Mouse (Mus musculus): Measurements from ENCODE around the gene Sox30. TPM values are rescaled to one million over a fixed set of nuclear protein-coding genes. Genes with fewer than 3 reads are reported as not detected.
A peak's percentile ranks its signal among the peaks of the same experiment; 100 is the strongest.

Sox30 gene
- polyA plus RNA-seq, 1 experiment from 2014 or later = 0.41 TPM

DNA sequence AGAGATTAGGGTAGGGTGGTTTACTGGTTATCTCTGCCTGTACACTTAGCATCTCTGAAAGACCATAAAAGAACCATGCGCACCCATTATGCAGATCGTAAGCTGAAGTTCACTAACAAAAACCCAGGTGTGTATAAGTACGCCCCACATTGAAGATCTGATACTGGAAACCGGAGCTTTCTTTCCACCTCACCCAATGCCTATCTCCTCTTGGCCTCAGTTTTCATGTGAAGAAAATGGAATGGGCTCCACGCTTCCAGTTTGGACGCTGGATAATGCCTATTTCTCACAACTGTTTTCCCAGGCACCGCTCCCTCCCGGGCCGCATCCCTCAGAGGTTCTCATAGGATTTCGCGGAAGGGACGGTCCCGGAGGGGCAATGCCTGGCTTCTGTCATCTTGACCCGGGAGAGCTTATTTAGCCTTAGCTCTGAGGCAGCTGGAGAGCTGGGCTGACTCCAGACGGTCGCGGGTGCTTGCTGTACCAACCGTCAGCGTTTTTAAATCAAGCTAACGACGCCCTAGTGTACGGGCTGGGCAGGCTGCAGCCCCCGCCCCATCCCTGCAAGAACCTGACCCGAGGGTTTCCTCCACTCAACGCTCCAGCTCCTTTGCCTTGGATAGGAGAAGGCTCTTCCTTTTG lies 76.8 kb downstream of the Sox30 start:
- H3K36me3 ChIP-seq = peaks cover 14% of the 10 kb centered on the region
- H3K4me1 ChIP-seq (replicated peaks) = peaks cover 28% of the 10 kb centered on the region
- peak overlapping the region; percentile 83 for H3K9ac ChIP-seq (replicated peaks)
- WGBS = 1% methylated on average over 25 of the region's 25 CpGs
- no peaks in the 10 kb centered on the region for H3K9me3 ChIP-seq
- no peaks in the 10 kb centered on the region for H3K27me3 ChIP-seq
- peak overlapping the region; percentile 71 for H3K4me3 ChIP-seq (replicated peaks)
- ATAC-seq (ENCODE audit: insufficient number of reproducible peaks, insufficient read depth, low FRiP score, low TSS enrichment, low read depth) = no peak
- peak overlapping the region; percentile 78 for H3K4me2 ChIP-seq
- H3K27ac ChIP-seq = peak overlapping the region; percentile 60

DNA sequence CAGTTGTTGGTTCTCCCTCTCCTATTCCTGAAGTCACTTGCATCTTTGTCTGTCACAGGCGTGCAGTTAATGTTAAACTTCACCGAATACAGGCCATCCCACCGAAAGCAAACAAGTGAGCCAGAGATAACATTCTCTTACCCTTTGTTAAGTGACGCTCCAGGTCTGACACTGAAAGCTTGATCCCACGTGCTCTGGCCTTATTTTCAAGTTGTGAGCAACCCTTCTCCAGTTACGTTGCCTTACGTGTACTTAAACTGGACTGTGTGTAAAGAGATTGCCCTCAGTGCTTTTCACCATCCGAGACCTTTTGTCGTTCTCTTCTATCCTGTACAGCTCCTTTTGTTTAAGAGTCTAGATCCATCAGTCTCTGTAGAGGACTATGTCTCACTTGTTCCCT lies 77.9 kb downstream of the Sox30 start:
- Histone ChIP-seq H3K9me3 (no peaks in the 10 kb centered on the region), H3K27ac (no peak overlapping the region), H3K4me2 (peak overlapping the region; percentile 78), H3K4me3 (replicated peaks) (peak overlapping the region; percentile 71), H3K27me3 (no peaks in the 10 kb centered on the region), H3K36me3 (peaks cover 23% of the 10 kb centered on the region), H3K9ac (replicated peaks) (no peak overlapping the region), H3K4me1 (replicated peaks) (peaks cover 28% of the 10 kb centered on the region)
- 51% methylated on average over 9 of the region's 9 CpGs for WGBS
- ATAC-seq (ENCODE audit: insufficient number of reproducible peaks, insufficient read depth, low FRiP score, low TSS enrichment, low read depth) = no peak

- Histone ChIP-seq H3K27me3 (no peaks in the 10 kb centered on the region), H3K9ac (replicated peaks) (no peak overlapping the region), H3K9me3 (no peaks in the 10 kb centered on the region), H3K4me1 (replicated peaks) (peaks cover 28% of the 10 kb centered on the region), H3K27ac (no peak overlapping the region), H3K36me3 (peaks cover 24% of the 10 kb centered on the region), H3K4me2 (no peak overlapping the region), H3K4me3 (replicated peaks) (no peak overlapping the region)
- ATAC-seq (ENCODE audit: insufficient number of reproducible peaks, insufficient read depth, low FRiP score, low TSS enrichment, low read depth) = no peak
- WGBS = 94% methylated on average over 4 of the region's 4 CpGs
These were observed 78.8 kb downstream of the Sox30 start for GRCm38 (mm10) chr11:46058916-46059315.

GRCm38 (mm10) chr11:46059887-46060650 lies 80.0 kb downstream of the Sox30 start:
- peaks cover 30% of the 10 kb centered on the region for H3K36me3 ChIP-seq
- H3K27ac ChIP-seq = no peak overlapping the region
- 49% methylated on average over 8 of the region's 8 CpGs for WGBS
- no peaks in the 10 kb centered on the region for H3K27me3 ChIP-seq
- no peak overlapping the region for H3K4me2 ChIP-seq
- H3K4me1 ChIP-seq (replicated peaks) = peaks cover 30% of the 10 kb centered on the region
- no peak for ATAC-seq (ENCODE audit: insufficient number of reproducible peaks, insufficient read depth, low FRiP score, low TSS enrichment, low read depth)
- H3K9me3 ChIP-seq = no peaks in the 10 kb centered on the region
- H3K4me3 ChIP-seq (replicated peaks) = no peak overlapping the region
- H3K9ac ChIP-seq (replicated peaks) = no peak overlapping the region

DNA sequence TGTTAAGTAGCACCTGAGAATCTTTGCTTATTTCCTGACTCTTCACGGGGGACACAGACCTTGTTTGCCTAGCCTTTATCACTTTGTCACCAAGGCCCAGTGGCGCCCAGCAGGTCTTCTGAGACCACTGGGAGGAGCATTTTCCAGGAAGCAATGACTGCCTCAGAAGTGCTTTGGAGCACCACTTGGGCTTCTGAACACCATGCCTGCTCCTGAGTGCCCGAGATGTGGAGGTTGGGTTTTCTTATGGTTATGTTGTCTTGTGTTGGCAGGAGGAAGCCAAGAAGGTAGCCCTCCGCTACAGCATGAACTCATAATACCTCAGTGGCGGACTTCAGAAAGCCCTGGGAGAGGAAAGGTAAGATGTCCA lies 80.5 kb downstream of the Sox30 start:
- Histone ChIP-seq H3K9me3 (no peaks in the 10 kb centered on the region), H3K36me3 (peaks cover 35% of the 10 kb centered on the region), H3K27me3 (no peaks in the 10 kb centered on the region), H3K4me2 (no peak overlapping the region), H3K4me3 (replicated peaks) (no peak overlapping the region), H3K4me1 (replicated peaks) (peaks cover 30% of the 10 kb centered on the region), H3K9ac (replicated peaks) (no peak overlapping the region), H3K27ac (no peak overlapping the region)
- WGBS = 55% methylated on average over 5 of the region's 5 CpGs
- ATAC-seq (ENCODE audit: insufficient number of reproducible peaks, insufficient read depth, low FRiP score, low TSS enrichment, low read depth) = no peak

DNA sequence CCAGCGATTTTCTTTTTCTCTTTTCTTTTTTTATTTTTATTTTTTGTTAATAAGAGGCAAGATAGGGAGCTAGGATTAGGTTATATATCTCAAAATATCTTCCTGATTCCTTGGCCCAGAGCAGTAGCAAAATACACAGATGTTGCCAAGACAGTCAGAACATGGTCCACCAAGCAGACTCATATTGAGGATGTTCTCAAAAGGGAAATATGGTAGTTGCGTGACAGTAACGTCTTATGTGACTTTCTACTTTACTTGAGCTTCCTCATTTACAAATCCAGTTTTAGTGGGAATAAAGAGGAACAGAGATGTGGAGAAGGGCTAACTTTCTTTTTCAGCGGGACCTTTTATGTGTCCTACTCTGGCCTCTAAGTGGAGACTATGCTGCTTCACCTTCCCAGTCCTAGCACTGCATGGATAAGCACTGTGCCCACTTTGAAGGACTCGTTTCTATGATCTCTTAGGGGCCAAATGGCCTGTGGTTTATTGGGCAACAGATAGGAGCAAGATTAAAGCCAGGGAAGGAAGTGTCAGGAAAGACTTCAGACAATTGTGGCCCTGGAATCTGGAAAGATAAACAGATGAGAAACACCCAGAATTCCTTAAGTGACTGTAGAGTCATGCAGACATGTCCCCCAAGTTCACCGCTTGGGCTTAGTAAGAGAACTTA lies 81.8 kb downstream of the Sox30 start:
- Histone ChIP-seq H3K4me2 (no peak overlapping the region), H3K4me1 (replicated peaks) (peaks cover 26% of the 10 kb centered on the region), H3K4me3 (replicated peaks) (no peak overlapping the region), H3K9ac (replicated peaks) (no peak overlapping the region), H3K27me3 (no peaks in the 10 kb centered on the region), H3K36me3 (peaks cover 44% of the 10 kb centered on the region), H3K9me3 (no peaks in the 10 kb centered on the region), H3K27ac (no peak overlapping the region)
- 54% methylated on average over 6 of the region's 6 CpGs for WGBS
- ATAC-seq (ENCODE audit: insufficient number of reproducible peaks, insufficient read depth, low FRiP score, low TSS enrichment, low read depth) = no peak

GRCm38 (mm10) chr11:46062569-46062968 lies 82.5 kb downstream of the Sox30 start:
- Histone ChIP-seq H3K27me3 (no peaks in the 10 kb centered on the region), H3K4me1 (replicated peaks) (peaks cover 22% of the 10 kb centered on the region), H3K9ac (replicated peaks) (no peak overlapping the region), H3K9me3 (no peaks in the 10 kb centered on the region), H3K4me3 (replicated peaks) (no peak overlapping the region), H3K4me2 (no peak overlapping the region), H3K27ac (no peak overlapping the region), H3K36me3 (peaks cover 51% of the 10 kb centered on the region)
- no peak for ATAC-seq (ENCODE audit: insufficient number of reproducible peaks, insufficient read depth, low FRiP score, low TSS enrichment, low read depth)
- 73% methylated on average over 4 of the region's 4 CpGs for WGBS

DNA sequence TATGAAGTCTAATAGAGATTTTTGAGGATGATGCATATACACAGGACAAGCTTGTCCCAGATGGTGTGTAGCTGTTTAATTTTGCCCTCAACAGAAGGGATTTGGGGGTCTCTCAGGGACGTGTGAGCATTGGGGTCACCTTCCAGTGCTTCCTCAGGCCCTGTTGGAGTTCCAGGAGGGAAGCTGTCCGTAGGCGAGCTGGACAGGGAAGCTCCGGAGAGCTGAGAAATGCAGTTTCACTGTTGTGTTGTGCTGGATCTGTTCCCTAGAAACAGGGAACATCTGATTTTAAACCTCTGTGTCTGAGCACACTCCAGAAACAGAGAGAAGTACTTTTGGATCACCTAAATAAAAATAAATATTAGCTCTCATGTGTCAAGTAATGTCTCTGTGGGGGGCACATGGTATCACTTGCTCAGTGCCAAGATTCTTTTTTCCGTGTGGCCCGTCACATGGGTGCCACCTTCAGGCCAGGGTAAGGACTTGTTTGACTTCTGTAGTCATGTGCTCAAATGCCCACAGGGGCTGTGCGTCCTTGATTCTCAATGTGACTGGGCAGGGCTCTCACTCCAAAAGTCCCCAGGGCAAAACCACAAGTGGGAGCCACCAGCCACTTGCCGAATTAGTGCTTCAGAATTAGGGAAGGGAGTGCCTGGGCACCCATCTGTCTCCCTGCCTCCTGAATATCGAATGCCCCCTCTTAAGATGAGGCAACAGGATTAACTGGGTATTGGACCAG lies 83.1 kb downstream of the Sox30 start:
- WGBS = 67% methylated on average over 9 of the region's 9 CpGs
- Histone ChIP-seq H3K36me3 (peaks cover 51% of the 10 kb centered on the region), H3K9ac (replicated peaks) (no peak overlapping the region), H3K27me3 (no peaks in the 10 kb centered on the region), H3K27ac (no peak overlapping the region), H3K4me1 (replicated peaks) (peaks cover 17% of the 10 kb centered on the region), H3K4me3 (replicated peaks) (no peak overlapping the region), H3K9me3 (no peaks in the 10 kb centered on the region), H3K4me2 (no peak overlapping the region)
- ATAC-seq (ENCODE audit: insufficient number of reproducible peaks, insufficient read depth, low FRiP score, low TSS enrichment, low read depth) = no peak

- Histone ChIP-seq H3K4me2 (no peak overlapping the region), H3K9me3 (no peaks in the 10 kb centered on the region), H3K36me3 (peaks cover 51% of the 10 kb centered on the region), H3K27ac (peak overlapping the region; percentile 37; the same call in 1 of the 2 replicates), H3K4me1 (replicated peaks) (peaks cover 30% of the 10 kb centered on the region), H3K27me3 (no peaks in the 10 kb centered on the region), H3K9ac (replicated peaks) (no peak overlapping the region), H3K4me3 (replicated peaks) (no peak overlapping the region)
- no peak for ATAC-seq (ENCODE audit: insufficient number of reproducible peaks, insufficient read depth, low FRiP score, low TSS enrichment, low read depth)
- 63% methylated on average over 8 of the region's 8 CpGs for WGBS
These were observed 84.7 kb downstream of the Sox30 start for GRCm38 (mm10) chr11:46064767-46065166.

DNA sequence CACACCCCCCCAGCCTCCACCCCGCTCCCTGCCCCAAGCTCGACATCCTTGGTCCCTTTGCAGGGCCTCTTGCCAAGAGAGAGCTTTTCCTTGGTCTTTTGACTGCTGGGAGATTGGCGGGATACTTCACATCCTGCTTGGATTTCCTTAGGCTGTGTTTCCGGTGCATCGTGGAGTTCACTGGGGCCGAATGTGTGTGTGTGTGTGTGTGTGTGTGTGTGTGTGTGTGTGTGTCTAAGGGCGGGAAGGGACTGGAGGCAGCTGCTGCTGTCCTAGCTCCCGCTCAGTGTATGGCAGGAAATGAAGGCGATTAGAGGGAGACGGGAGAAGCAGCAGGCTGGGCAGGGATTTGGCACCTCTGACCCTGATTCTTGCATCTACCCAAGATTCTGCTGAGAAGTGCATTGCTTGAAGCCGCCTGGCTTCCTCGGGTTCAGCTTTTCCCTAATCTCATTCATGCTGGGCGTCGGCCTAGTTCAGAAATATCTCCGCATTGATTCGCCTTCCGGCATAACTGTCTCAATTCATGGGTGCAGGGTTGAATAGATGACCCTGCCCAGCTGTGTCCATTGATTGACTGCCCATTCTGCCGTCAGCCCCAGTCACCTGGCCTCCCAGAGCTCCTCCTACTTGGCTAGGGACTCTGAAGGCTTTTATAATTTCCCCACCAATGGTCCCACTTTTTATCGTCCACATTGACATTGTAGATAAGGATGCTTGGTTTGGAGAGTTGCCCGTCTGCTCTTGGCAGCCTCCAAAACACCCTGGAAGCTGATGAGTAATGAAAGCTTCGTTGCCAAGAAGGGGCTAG lies 85.3 kb downstream of the Sox30 start:
- 53% methylated on average over 20 of the region's 21 CpGs for WGBS
- peak; percentile 44; the same call in 1 of the 2 replicates for ATAC-seq (ENCODE audit: insufficient number of reproducible peaks, insufficient read depth, low FRiP score, low TSS enrichment, low read depth)
- Histone ChIP-seq H3K4me1 (replicated peaks) (peaks cover 34% of the 10 kb centered on the region), H3K36me3 (peaks cover 51% of the 10 kb centered on the region), H3K9me3 (no peaks in the 10 kb centered on the region), H3K27me3 (no peaks in the 10 kb centered on the region), H3K4me3 (replicated peaks) (no peak overlapping the region), H3K9ac (replicated peaks) (peak overlapping the region; percentile 45; the same call in 1 of the 2 replicates), H3K27ac (peak overlapping the region; percentile 37; the same call in 1 of the 2 replicates), H3K4me2 (no peak overlapping the region)
